Mouse (Mus musculus) G1E (cell line): Measurements from ENCODE around the gene Card9. TPM values are rescaled to one million over a fixed set of nuclear protein-coding genes. Genes with fewer than 3 reads are reported as not detected.
A peak's percentile ranks its signal among the peaks of the same experiment; 100 is the strongest.

Experiments used
- ATAC-seq: 2 replicates; pipeline ENCODE4 v1.8.0; 2016; ENCODE audit warnings: mild to moderate bottlenecking; ENCODE audit not compliant: insufficient number of reproducible peaks, poor library complexity, low FRiP score, severe bottlenecking; ENCODE audit errors: extremely low read depth
- DNase-seq: peaks from one replicate; pipeline ENCODE4 v3.0.0; 2012; ENCODE audit warnings: low spot score
- H3K27me3 ChIP-seq: 2 replicates; pipeline ENCODE4 v1.6.1; 2012; ENCODE audit warnings: mild to moderate bottlenecking, low read length, inconsistent platforms; ENCODE audit not compliant: insufficient read depth
- H3K36me3 ChIP-seq: replicated peaks from 2 replicates; pipeline ENCODE3; 2012; ENCODE audit warnings: mild to moderate bottlenecking, inconsistent platforms
- H3K4me1 ChIP-seq: 2 replicates; pipeline ENCODE4 v1.6.1; 2012; ENCODE audit warnings: low read depth, low read length, inconsistent platforms, mixed read lengths; ENCODE audit not compliant: insufficient read depth
- H3K4me3 ChIP-seq: 2 replicates; pipeline ENCODE4 v1.5.1; 2012; ENCODE audit warnings: low read depth, mild to moderate bottlenecking, inconsistent platforms, low read length, moderate library complexity, mixed read lengths
- H3K9me3 ChIP-seq: replicated peaks from 2 replicates; pipeline ENCODE4 v1.6.1; 2012; ENCODE audit warnings: inconsistent platforms
- CTCF ChIP-seq: IDR thresholded peaks from 2 replicates; pipeline ENCODE4 v1.5.1; 2012; ENCODE audit warnings: low read depth, low read length, inconsistent platforms, mixed read lengths
- GATA1 ChIP-seq: IDR thresholded peaks from 2 replicates; pipeline ENCODE4 v1.6.1; 2012; ENCODE audit warnings: borderline replicate concordance, low read length, inconsistent platforms, mixed read lengths
- GATA2 ChIP-seq: IDR thresholded peaks from 2 replicates; pipeline ENCODE4 v1.6.1; 2012; ENCODE audit warnings: low read depth, low read length, inconsistent platforms, borderline replicate concordance
- POLR2AphosphoS5 ChIP-seq: IDR thresholded peaks from 2 replicates; pipeline ENCODE4 v1.6.1; 2012; ENCODE audit warnings: low read depth, low read length, inconsistent platforms; ENCODE audit not compliant: insufficient replicate concordance
- TAL1 ChIP-seq: conservative IDR thresholded peaks from 2 replicates; pipeline ENCODE4 v1.6.1; 2012; ENCODE audit warnings: low read depth, low read length, inconsistent platforms, mixed read lengths
- polyA plus RNA-seq: library from polyadenylated mRNA; stranded (reverse); fragments of >175 nt; gene quantifications from 2 replicates; pipeline ENCODE4 v1.2.3, GENCODE M21; 2012
- total RNA-seq, 2 experiments: library from RNA; stranded (forward) in 1 of 2; stranded (reverse) in 1 of 2; fragments of 200-1000 nt in 1 of 2; fragments of >200 nt in 1 of 2; fragmentation: Nextera tagmentation in 1 of 2; gene quantifications; 2 replicates each; pipeline ENCODE4 v1.2.3; 2014 to 2017

Gene Card9
- total and polyA plus RNA-seq, 3 experiments = 0.16 to 0.38 TPM; not detected in 1

DNA sequence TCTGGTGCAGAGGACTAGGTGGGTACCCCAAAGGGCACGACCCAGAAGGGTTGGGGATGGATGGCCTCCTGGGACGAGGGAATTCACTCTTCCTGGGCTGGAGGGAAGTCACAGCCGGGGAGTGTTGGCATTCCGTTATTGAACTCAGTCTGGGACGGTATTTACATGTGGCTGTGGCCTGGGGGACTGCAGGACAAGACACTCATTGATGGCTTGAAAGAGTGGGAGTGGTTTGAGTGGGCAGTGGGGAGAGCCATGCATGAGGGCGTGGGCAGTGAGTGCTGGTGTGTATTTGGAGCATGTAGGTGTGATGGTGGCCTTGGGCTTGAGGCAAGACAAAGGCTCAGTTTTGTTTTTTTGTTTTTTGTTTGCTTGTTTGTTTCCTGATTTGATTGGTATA is 30.0 kb downstream of the Card9 start:
- H3K9me3 ChIP-seq = no peaks in the 10 kb centered on the region
- TF ChIP-seq CTCF (no peak), POLR2AphosphoS5 (no peak), GATA1 (no peak), GATA2 (no peak), TAL1 (no peak)
- peaks cover 52% of the 10 kb centered on the region for H3K27me3 ChIP-seq
- ATAC-seq = no peak
- no peak for DNase-seq
- no peaks in the 10 kb centered on the region for H3K36me3 ChIP-seq
- peaks cover 8% of the 10 kb centered on the region for H3K4me1 ChIP-seq
- no peak overlapping the region for H3K4me3 ChIP-seq

DNA sequence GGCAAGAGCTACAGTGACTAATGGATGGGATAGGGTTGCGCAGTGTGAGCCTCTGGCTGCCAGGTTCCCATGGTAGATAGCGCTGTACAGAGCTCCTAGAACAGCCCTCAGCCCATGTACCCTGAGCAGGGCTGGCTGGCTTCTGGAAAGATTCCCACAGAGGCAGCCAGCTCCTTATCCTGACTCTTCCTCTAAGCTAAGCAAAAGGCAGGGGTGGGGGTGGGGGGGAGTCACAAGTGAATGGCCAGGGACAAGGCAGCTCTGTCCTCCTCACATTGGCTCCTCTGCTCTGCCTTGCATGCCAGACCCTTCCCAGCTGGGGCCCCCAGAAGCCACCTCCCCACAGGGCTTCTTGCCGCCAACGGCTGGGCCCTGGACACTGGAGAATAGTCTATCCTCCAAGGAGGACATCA is 30.7 kb downstream of the Card9 start:
- Histone ChIP-seq H3K36me3 (no peaks in the 10 kb centered on the region), H3K9me3 (no peaks in the 10 kb centered on the region), H3K27me3 (peaks cover 57% of the 10 kb centered on the region), H3K4me3 (no peak overlapping the region), H3K4me1 (peaks cover 13% of the 10 kb centered on the region)
- TF ChIP-seq POLR2AphosphoS5 (no peak), GATA2 (no peak), CTCF (no peak), TAL1 (no peak), GATA1 (no peak)
- DNase-seq (no peak), ATAC-seq (no peak)

DNA sequence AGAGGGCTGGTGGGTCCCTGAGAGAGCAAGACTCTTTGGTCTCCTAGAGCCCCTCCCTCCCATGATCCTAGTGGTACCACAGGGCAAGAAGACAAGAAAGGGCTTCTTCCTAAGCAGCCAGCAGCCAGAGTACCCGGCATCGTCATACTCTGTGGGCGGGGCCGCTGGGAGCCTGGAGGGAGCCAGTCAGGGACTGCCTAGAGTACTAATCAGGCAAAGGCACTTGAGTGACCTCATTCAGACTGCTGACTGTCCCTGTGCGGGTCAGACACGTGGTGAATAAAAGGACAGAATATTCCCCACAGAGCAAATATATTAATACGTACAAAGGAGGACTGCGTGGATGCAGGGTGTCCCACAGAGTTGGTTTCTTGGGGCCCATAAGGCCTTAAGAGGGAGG is 31.3 kb downstream of the Card9 start:
- Histone ChIP-seq H3K36me3 (no peaks in the 10 kb centered on the region), H3K4me3 (no peak overlapping the region), H3K27me3 (peaks cover 63% of the 10 kb centered on the region), H3K9me3 (no peaks in the 10 kb centered on the region), H3K4me1 (peaks cover 13% of the 10 kb centered on the region)
- TF ChIP-seq GATA1 = no peak
- TF ChIP-seq POLR2AphosphoS5 = no peak
- no peak for TF ChIP-seq GATA2
- TF ChIP-seq TAL1 = no peak
- no peak for TF ChIP-seq CTCF
- DNase-seq = no peak
- no peak; the same call in 1 of the 2 replicates for ATAC-seq

DNA sequence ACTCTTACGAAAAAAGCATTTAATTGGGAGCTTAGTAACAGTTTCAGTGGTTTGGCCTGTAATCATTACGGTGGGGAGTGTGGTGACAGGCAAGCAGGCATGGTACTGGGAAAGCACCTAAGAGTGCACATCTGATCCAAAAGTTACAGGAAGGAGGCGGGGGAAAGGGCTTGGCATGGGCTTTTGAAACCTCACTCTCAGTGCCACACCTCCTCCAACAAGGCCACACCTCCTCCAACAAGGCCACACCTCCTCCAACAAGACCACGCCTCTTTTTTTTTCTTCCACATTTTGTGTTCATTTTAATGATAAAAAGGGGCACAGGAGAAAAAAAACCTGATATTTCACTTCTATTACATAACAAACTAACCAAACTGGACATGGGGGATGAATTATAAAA is 32.9 kb downstream of the Card9 start:
- Histone ChIP-seq H3K36me3 (no peaks in the 10 kb centered on the region), H3K4me3 (no peak overlapping the region), H3K4me1 (peaks cover 13% of the 10 kb centered on the region), H3K9me3 (no peaks in the 10 kb centered on the region), H3K27me3 (peaks cover 73% of the 10 kb centered on the region)
- TF ChIP-seq GATA2 = no peak
- TF ChIP-seq TAL1 = no peak
- TF ChIP-seq CTCF = no peak
- TF ChIP-seq GATA1 = no peak
- TF ChIP-seq POLR2AphosphoS5 = no peak
- no peak for ATAC-seq
- no peak for DNase-seq

DNA sequence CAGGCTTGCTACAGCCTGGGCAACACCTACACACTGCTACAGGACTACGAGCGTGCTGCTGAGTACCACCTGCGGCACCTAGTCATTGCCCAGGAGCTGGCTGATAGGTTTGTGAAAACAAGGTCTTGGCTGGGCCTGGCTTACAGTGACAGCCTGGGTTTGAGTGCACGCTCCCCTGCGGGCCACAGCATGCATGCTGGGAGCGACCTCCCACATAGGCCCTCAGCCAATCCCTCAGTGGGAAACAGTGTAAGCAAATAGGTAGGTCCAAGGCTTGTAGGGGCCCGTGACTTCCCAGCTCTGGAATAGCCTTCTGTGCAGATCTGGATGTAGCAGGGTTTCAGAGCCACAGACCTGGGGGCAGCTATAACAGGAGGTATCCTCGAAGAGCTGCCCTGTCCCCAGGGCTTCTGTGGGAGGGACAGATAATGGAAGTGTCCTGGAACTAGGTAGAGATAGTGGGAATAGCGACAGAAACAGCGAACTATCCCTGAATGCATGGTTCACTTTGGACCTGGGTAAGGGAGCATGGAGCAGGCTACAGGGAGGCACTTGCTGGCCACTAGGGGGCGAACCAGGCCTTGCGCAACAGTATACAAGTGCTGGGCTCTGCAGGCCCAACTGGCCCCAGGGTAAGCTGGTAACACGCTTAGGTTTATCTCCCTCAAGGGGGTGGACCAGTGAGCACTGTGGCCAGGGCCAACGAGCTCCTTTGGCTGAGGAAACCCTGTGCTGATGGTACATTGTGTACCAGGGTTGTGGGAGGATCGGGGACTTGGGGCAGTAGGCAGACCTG is 35.1 kb downstream of the Card9 start:
- H3K27me3 ChIP-seq = peaks cover 66% of the 10 kb centered on the region
- no peaks in the 10 kb centered on the region for H3K36me3 ChIP-seq
- TF ChIP-seq CTCF (peak; percentile 91), GATA1 (no peak)
- H3K4me1 ChIP-seq = peaks cover 13% of the 10 kb centered on the region
- DNase-seq (peak; percentile 78), ATAC-seq (no peak)
- H3K4me3 ChIP-seq = no peak overlapping the region
- H3K9me3 ChIP-seq = no peaks in the 10 kb centered on the region

DNA sequence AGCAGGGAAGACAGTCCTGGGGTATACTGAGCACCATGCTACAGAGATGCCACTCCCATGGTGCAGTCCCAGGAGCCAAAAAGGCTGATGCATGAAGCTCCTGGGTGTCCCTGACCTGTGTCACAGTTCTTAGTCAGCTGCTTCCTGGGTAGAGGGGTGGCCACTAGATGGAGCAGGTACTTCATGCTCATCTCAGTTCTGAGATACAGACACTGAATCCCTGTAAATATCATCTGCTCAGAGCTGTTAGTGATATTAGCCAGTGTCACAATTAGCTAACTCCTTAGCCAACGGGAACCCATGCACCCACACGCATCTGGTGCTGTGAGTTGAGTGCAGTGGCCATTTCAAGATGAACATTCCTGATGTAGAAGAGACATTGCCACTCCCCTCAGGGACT is 35.8 kb downstream of the Card9 start:
- no peaks in the 10 kb centered on the region for H3K36me3 ChIP-seq
- no peaks in the 10 kb centered on the region for H3K9me3 ChIP-seq
- ATAC-seq (no peak), DNase-seq (no peak)
- TF ChIP-seq GATA1 = no peak
- no peak overlapping the region for H3K4me3 ChIP-seq
- peaks cover 13% of the 10 kb centered on the region for H3K4me1 ChIP-seq
- peaks cover 66% of the 10 kb centered on the region for H3K27me3 ChIP-seq
